Mouse (Mus musculus): ENCODE data around the gene Trmt2b.
"Not testable (repeated sequence)": the region's sequence is repeated elsewhere in the genome, so short reads cannot be mapped to it uniquely, and the experiment has no call there.

- TF ChIP-seq CTCF (IDR thresholded peaks at IDR 0.05; ENCODE audit: extremely low read depth, insufficient read depth, insufficient read length, insufficient replicate concordance); POLR2A (IDR thresholded peaks at IDR 0.05; ENCODE audit: low read depth, low read length): not testable (repeated sequence)
These were observed 89.6 kb downstream of the Trmt2b start, which contains the start of gene Arl13a for GRCm38 (mm10) chrX:134187201-134187600.
